Mouse (Mus musculus): Measurements from ENCODE around the gene Vegfb. TPM values are rescaled to one million over a fixed set of nuclear protein-coding genes. Genes with fewer than 3 reads are reported as not detected.

Vegfb gene
- polyA plus RNA-seq, 1 experiment from 2014 or later: 44.8 TPM

DNA sequence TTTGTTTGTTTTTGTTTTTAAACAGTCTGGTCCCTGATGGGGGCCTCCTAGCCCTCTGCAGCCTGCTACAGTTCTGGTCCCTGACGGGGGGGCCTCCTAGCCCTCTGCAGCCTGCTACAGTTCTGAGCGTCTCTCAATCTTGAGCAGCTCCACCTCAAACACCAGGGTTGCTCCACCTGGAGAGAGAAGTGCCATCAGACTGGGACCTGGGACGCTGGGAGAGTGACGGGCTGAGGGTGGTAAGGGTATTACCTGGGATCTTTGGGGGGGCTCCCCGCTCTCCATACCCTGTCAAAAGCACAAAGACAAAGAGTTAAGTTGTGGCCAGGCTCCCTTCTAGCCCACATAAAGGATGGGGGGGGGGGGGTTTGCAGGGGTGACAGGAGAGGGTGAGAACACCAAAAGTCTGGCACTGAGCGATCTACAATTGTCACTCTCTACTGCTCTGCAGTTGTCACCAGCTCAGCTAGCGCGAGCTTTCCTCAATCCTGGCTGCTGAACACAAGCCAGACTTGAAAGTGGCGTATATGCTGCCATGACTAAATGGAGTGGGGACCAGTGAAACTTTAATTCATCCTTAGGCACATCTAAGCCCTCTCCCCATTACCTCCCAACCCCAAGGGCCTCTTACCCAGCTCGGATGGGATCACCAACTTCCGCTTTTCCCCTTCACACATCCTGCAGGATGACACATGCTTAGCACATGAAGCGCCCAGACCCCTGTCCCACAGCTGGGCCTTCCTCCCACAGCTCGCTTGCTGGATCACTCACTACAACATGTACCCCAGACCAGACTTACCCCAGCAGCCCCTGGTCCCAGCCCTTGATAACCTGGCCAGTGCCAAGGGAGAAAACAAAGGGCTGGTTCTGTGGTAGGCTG lies 9.5 kb downstream of the Vegfb start:
- ATAC-seq (ENCODE audit: insufficient read depth, low FRiP score, low read depth): no peak
- H3K4me2 ChIP-seq: peak overlapping the region; percentile 89
- H3K9ac ChIP-seq: 0 out of 2 replicates have a peak overlapping the region, but pooled peaks have one; percentile 1
- no peaks in the 10 kb centered on the region for H3K27me3 ChIP-seq (replicated peaks)
- H3K4me3 ChIP-seq (replicated peaks): peak overlapping the region; percentile 75
- WGBS: 71% methylated on average over 13 of the region's 13 CpGs
- H3K4me1 ChIP-seq: peaks cover 42% of the 10 kb centered on the region
- peaks cover 11% of the 10 kb centered on the region; the same call in 1 of the 2 replicates for H3K36me3 ChIP-seq
- H3K27ac ChIP-seq: peak overlapping the region; percentile 1; the same call in 1 of the 2 replicates
- no peaks in the 10 kb centered on the region for H3K9me3 ChIP-seq

DNA sequence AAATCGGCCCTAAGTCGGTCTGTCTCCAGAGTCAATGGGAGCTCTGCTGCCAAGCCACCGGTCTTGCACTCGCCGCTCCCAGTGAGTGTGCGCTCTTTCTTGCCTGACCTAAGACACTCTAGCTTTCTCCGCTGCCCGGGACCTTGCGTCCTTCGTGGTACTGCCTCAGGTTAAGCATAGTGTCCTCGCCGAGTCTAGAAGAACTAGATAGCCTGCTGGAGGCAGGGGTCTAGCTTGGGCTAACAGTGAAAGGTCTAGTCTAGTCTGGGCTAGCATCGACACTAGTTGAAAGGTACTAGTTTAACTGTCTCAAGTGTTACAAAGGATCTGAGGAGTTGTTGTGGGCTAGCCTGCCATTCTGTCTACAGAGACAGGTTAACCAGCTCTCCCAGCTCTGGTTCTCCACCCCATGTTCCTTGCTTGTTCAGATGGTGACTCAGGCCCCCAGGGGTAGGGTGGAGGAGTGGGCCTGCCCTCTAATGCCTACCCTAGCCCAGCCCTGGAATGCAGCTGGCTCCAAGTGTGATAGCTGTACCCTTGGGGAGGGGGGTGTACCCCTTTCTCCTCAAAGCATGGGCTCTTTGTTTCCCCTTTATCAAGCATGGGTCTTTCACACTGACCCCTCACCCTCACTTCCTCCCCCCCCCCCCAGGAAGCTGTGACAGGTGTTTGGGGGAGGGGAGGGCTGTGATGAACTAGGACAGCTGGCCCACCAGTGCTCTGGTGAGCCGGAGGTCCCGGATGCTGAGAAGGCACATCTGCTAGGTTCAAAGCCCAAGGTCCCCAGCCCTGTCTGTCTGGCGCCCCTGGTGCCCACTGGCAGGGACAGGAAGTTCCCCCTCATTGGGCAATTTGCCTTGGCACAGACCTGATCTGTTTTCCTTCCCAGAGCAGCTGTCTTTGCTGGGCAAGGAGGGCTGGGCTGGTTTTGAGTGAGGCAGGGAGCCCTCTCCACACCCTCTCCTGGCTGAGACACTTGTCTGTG lies 11.6 kb downstream of the Vegfb start, which contains the start of gene Plcb3:
Gene Plcb3, minus strand, starts transcription at position 934 of the 985 bp plus-strand sequence.
- peak within 1 kb of the TSS; percentile 64 for H3K4me3 ChIP-seq (replicated peaks)
- ATAC-seq (ENCODE audit: insufficient read depth, low FRiP score, low read depth): no peak
- H3K4me1 ChIP-seq: peaks cover 53% of the 10 kb centered on the region
- H3K9ac ChIP-seq: peak within 1 kb of the TSS; percentile 68
- no peaks in the 10 kb centered on the region for H3K27me3 ChIP-seq (replicated peaks)
- peak within 1 kb of the TSS; percentile 94 for H3K27ac ChIP-seq
- peak within 1 kb of the TSS; percentile 68 for H3K4me2 ChIP-seq
- H3K36me3 ChIP-seq: 0 out of 2 replicates have a peak, but pooled peaks cover 6% of the 10 kb centered on the region
- H3K9me3 ChIP-seq: no peaks in the 10 kb centered on the region
- 0% methylated on average over 16 of the region's 16 CpGs for WGBS

DNA sequence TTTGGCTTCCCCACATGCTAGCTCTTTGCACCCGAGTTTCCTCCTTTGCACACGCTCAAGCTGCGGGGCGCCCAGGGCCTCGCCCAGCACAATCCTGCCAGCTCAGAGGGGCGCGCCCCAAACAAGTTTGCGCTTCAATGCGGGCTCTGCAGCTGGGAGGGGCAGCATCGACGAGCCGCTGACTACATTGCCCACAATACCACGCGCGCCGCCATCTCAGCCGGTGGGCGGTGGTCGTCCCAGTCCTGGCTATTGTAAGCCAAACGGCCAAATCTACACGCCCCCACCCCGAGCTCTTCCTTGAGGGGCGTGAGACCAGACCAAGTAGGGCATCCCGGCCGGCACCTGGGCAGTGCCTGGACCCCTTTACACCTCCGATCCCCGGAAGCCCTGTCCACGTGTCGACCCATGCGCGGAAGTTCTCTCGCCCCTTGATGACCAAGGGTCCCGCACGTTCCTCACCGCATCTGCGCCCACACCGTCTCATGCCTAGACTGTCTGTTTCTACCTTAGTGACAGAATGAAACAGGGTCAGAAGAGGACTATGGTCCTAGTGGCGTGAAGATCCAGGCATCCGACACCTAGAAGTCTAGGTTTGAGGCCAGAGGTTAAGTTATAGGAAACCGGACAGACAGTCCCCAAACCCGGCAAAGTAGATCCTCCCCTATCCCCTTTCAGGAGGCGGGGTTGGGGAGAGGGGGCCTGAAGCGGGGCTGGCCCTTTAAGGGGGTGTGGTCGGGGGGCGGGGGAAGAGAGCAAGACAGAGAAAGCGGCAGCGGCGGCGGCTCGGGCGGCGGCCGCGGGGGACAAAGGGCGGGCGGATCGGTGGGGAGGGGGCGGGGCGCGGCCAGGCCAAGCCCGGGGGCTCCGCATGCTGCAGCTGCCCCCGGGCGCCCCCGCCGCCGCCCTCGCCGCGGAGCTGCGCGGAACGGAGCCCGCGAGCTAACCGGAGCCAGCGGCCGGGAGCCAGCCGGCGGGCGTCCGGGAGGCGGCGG lies 12.9 kb downstream of the Vegfb start, which contains the start of gene Ppp1r14b:
Gene Ppp1r14b, plus strand, starts transcription at position 758 of the 995 bp plus-strand sequence.
- Histone ChIP-seq H3K4me2 (peak within 1 kb of the TSS; percentile 68), H3K4me1 (peaks cover 64% of the 10 kb centered on the region)

DNA sequence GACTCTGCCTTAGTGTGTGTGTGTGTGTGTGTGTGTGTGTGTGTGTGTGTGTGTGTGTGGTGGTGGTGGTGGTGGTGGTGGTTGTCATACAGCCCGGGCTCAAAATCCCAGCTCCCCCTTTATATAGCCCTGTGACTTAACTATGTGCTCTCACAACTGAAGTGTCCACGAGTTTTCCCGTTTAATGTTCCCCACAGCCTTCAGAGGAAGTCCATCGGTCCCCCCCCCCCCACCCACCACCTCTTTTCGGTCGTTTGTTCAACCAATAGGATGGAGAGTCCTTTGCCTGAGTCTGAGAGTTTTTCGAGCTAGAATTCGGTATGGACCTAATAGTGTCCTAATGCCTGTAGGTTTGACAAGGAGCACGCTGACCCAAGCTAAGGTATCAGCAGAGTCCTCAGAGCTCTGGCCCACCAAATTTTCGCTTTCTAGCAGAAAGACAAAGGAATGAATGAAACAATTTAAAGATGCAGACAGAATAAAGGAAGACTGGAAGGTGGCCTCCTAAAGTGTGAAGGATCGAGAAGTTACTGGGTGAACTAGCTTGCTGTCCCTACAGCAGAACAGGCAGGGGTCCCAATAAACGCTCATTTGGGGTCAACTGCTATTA lies 13.8 kb downstream of the Vegfb start:
- Histone ChIP-seq H3K9ac (no peak overlapping the region), H3K27me3 (replicated peaks) (no peaks in the 10 kb centered on the region), H3K4me3 (replicated peaks) (peak overlapping the region; percentile 64), H3K36me3 (0 out of 2 replicates have a peak, but pooled peaks cover 6% of the 10 kb centered on the region), H3K4me1 (peaks cover 60% of the 10 kb centered on the region), H3K27ac (peak overlapping the region; percentile 77), H3K9me3 (no peaks in the 10 kb centered on the region), H3K4me2 (peak overlapping the region; percentile 68)
- 31% methylated on average over 12 of the region's 12 CpGs for WGBS
- ATAC-seq (ENCODE audit: insufficient read depth, low FRiP score, low read depth): no peak

More for the DNA sequence above, 12.9 kb downstream of the Vegfb start, which contains the start of gene Ppp1r14b:
- under 1% methylated on average over 81 of the region's 84 CpGs for WGBS
- Histone ChIP-seq H3K4me3 (replicated peaks) (peak within 1 kb of the TSS; percentile 64), H3K9me3 (no peaks in the 10 kb centered on the region), H3K27me3 (replicated peaks) (no peaks in the 10 kb centered on the region), H3K27ac (peak within 1 kb of the TSS; percentile 94), H3K36me3 (0 out of 2 replicates have a peak, but pooled peaks cover 6% of the 10 kb centered on the region), H3K9ac (peak within 1 kb of the TSS; percentile 68)
- ATAC-seq (ENCODE audit: insufficient read depth, low FRiP score, low read depth): peak; percentile 57

DNA sequence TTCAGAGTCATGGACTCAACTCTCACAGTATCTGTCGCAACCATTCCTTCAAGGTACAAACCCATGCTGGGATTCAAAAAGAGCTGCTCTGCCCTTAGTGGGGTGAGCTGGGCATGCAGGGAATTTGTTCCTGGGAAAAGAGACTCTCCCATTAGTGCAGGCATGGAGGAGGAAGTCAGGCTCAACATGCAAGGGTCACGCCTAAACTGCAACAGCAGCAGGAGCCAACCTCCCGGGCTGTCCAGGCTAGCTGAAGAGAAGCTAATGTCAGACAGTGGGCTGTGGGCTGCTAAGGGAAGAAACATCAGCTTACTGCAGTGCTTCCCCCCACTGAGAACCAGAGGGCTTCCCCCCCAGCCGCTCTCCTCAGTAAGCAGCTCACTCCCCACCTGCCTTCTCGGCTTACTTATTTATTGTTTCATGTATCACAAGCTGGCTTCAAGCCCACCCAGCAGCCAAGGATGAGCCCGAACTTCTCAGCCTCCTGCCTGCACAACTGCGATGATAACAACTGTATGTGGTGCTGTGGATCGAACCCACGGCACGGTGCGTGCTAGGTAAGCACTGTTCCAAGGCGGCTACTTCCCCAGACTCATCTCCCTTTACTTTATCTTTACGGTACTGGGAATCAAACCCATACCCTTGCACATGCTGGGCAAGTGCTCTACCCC lies 15.1 kb downstream of the Vegfb start:
- H3K4me1 ChIP-seq: peaks cover 61% of the 10 kb centered on the region
- H3K36me3 ChIP-seq: no peaks in the 10 kb centered on the region
- H3K9ac ChIP-seq: no peak overlapping the region
- H3K9me3 ChIP-seq: no peaks in the 10 kb centered on the region
- H3K27ac ChIP-seq: peak overlapping the region; percentile 9; the same call in 1 of the 2 replicates
- no peak for ATAC-seq (ENCODE audit: insufficient read depth, low FRiP score, low read depth)
- 75% methylated on average over 13 of the region's 13 CpGs for WGBS
- H3K27me3 ChIP-seq (replicated peaks): no peaks in the 10 kb centered on the region
- no peak overlapping the region for H3K4me3 ChIP-seq (replicated peaks)
- H3K4me2 ChIP-seq: no peak overlapping the region

DNA sequence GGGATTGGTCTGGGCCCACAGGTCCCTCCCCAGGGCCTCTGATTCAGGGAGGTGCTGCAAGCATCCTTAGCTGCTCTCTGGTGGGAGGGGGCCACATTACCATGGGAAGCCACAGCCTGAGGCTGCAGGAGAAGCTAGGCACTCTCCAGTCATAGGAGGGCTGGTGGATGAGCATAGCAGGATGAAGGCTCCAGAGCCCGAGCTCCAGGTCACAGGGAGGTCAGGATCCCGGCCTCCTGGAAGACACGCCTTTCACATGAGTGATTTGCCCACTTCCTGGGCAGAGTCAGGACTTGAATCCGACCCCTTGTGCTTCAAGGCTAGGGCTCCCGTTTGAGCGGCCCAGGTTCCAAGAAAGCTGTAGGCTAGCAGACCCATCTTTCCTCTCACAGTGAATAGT lies 15.8 kb downstream of the Vegfb start:
- 34% methylated on average over 6 of the region's 6 CpGs for WGBS
- Histone ChIP-seq H3K4me3 (replicated peaks) (no peak overlapping the region), H3K27ac (peak overlapping the region; percentile 49; the same call in 1 of the 2 replicates), H3K27me3 (replicated peaks) (no peaks in the 10 kb centered on the region), H3K36me3 (peaks cover 5% of the 10 kb centered on the region), H3K4me2 (no peak overlapping the region), H3K9ac (peak overlapping the region; percentile 0; the same call in 1 of the 2 replicates), H3K9me3 (no peaks in the 10 kb centered on the region), H3K4me1 (peaks cover 58% of the 10 kb centered on the region)
- ATAC-seq (ENCODE audit: insufficient read depth, low FRiP score, low read depth): no peak

DNA sequence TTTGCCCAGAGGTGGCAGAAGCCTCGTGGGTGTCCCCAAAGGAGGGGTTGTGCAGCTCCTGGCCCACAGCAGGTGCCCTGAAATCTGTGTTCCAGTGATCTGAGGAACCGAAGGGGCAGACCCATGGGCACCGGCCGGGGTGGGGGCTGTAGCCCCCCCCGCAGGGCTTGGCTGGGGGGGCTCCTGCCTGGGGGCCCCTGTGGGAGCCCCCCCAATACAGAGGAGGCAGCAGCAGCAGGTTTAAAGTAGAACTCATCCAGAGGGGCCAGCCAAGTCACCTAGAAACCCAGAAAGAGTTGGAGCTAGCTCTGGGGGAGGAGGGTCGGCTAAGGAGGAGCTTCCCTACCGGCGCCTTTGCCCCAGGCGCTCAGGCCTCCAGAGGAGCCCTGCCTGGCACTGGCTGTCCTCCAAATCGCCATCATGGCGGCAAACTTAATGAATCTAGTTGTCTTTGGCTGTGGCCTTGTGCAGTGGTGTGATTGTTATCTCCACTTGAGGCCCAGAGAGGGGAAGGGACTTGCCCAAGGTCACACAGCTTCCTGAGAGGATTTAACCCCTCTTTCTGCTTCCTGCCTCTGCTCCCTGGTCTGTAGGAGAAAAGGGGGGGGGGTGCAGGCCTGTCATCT lies 16.9 kb downstream of the Vegfb start:
- H3K27ac ChIP-seq: peak overlapping the region; percentile 49
- 0 out of 2 replicates have a peak overlapping the region, but pooled peaks have one; percentile 5 for H3K9ac ChIP-seq
- peak overlapping the region; percentile 81 for H3K4me2 ChIP-seq
- H3K36me3 ChIP-seq: peaks cover 15% of the 10 kb centered on the region
- ATAC-seq (ENCODE audit: insufficient read depth, low FRiP score, low read depth): no peak
- WGBS: 28% methylated on average over 11 of the region's 11 CpGs
- no peaks in the 10 kb centered on the region for H3K9me3 ChIP-seq
- peak overlapping the region; percentile 69; the same call in 1 of the 2 replicates for H3K4me3 ChIP-seq (replicated peaks)
- H3K4me1 ChIP-seq: peaks cover 48% of the 10 kb centered on the region
- H3K27me3 ChIP-seq (replicated peaks): no peaks in the 10 kb centered on the region

DNA sequence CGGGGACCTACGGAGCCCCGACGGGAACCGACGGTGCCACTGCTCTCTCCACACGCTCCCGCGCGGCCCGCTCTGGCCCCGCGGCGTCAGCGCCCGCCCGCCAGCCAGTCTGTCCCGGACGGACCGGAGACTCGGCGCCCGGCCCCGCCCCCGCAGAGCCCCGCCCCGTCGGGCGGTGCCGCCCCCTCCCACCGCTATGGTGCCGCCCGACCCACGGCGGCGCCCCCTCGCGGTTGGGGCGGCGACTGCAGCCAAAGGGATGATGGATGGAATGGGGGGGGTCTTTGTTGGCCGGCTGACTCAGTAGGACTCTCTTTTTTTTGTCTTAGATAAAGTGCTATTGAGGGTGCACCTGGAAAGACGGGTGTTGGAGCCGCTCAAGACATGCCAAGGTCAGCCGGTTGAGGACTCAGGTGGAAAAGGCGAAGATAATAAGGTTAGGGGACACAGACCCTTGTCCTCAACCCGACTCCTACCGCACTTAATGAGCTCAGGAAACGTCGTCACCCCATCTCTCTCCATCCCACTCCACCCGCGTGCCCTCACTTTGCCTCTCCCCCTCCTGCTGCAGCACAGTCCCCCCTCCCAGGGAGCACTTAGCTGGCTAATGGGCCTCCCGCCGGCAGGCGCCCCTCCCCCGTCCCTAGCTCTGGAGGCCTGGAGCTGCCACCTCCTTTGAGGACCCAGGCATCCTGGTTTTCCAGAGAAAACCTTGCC lies 17.6 kb downstream of the Vegfb start:
- Histone ChIP-seq H3K27me3 (replicated peaks) (no peaks in the 10 kb centered on the region), H3K4me2 (peak overlapping the region; percentile 81), H3K27ac (peak overlapping the region; percentile 62), H3K4me3 (replicated peaks) (peak overlapping the region; percentile 69), H3K9me3 (no peaks in the 10 kb centered on the region), H3K36me3 (peaks cover 22% of the 10 kb centered on the region), H3K4me1 (peaks cover 48% of the 10 kb centered on the region), H3K9ac (peak overlapping the region; percentile 45)
- WGBS: 1% methylated on average over 53 of the region's 55 CpGs
- ATAC-seq (ENCODE audit: insufficient read depth, low FRiP score, low read depth): peak; percentile 65

DNA sequence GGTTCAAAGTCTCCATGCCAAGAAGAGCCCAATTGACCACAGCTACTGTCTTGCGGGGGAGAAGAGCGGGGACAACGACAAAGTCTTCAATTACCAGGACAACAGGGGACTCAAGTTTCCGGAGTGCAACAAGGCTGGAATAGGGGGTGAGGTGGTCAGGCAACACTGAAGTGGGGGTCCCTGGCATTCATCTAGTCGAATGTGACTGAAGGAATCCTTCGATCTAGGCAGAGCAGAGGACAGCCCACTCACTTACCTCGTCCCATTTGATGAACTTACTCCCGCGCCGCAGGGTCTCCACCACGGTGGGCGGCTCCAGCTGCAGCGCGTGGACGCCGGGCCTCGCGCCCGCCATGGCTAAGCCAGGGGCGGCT lies 18.2 kb downstream of the Vegfb start:
- Histone ChIP-seq H3K4me3 (replicated peaks) (peak overlapping the region; percentile 69), H3K4me2 (peak overlapping the region; percentile 81), H3K9ac (peak overlapping the region; percentile 45), H3K36me3 (peaks cover 28% of the 10 kb centered on the region), H3K27ac (peak overlapping the region; percentile 62), H3K27me3 (replicated peaks) (no peaks in the 10 kb centered on the region), H3K9me3 (no peaks in the 10 kb centered on the region), H3K4me1 (peaks cover 48% of the 10 kb centered on the region)
- under 1% methylated on average over 20 of the region's 20 CpGs for WGBS
- ATAC-seq (ENCODE audit: insufficient read depth, low FRiP score, low read depth): no peak

All from stomach, embryonic 15.5 days (tissue).